Mouse (Mus musculus) cerebellum, adult 18-20 months (tissue): ENCODE results near the gene Tmem52.
"Not testable (repeated sequence)": the region's sequence is repeated elsewhere in the genome, so short reads cannot be mapped to it uniquely, and the experiment has no call there.

ENCODE experiments used
- DNase-seq, 2 experiments: peaks; one replicate each; pipeline ENCODE4 v3.0.0; 2021

Gene Tmem52

GRCm38 (mm10) chr4:155472716-155473290 lies 3.9 kb downstream of the Tmem52 start:
- DNase-seq: peak; percentile 77 to 79

- DNase-seq: peak; percentile 79
These were observed 4.4 kb downstream of the Tmem52 start for GRCm38 (mm10) chr4:155473319-155473718.

GRCm38 (mm10) chr4:155473796-155474195 lies 4.9 kb downstream of the Tmem52 start:
- DNase-seq: not testable (repeated sequence)

- peak; percentile 70 to 88 for DNase-seq
These were observed 12.6 kb downstream of the Tmem52 start for GRCm38 (mm10) chr4:155481381-155482124.

GRCm38 (mm10) chr4:155482125-155482480 lies 13.2 kb downstream of the Tmem52 start:
- no peak for DNase-seq

- no peak for DNase-seq
These were observed 14.0 kb downstream of the Tmem52 start for GRCm38 (mm10) chr4:155482733-155483540.

GRCm38 (mm10) chr4:155485521-155485920 lies 16.6 kb downstream of the Tmem52 start:
- no peak for DNase-seq

- no peak for DNase-seq
These were observed 18.8 kb downstream of the Tmem52 start for GRCm38 (mm10) chr4:155487746-155488145.

- no peak for DNase-seq
These were observed 19.5 kb downstream of the Tmem52 start for GRCm38 (mm10) chr4:155488232-155489025.

- no peak for DNase-seq
These were observed 20.4 kb downstream of the Tmem52 start for GRCm38 (mm10) chr4:155489101-155489970.

GRCm38 (mm10) chr4:155490456-155490855 lies 21.5 kb downstream of the Tmem52 start:
- no peak for DNase-seq

GRCm38 (mm10) chr4:155490990-155491504 lies 22.1 kb downstream of the Tmem52 start, which contains the start of gene Gnb1:
Gene Gnb1 (plus strand): TSS chr4:155491361.
- DNase-seq: peak; percentile 91 to 99

- DNase-seq: no peak
These were observed 22.7 kb downstream of the Tmem52 start for GRCm38 (mm10) chr4:155491529-155492130.

GRCm38 (mm10) chr4:155492131-155492633 lies 23.3 kb downstream of the Tmem52 start:
- peak; percentile 56 to 72 for DNase-seq

GRCm38 (mm10) chr4:155494891-155495290 lies 26.0 kb downstream of the Tmem52 start:
- no peak for DNase-seq

GRCm38 (mm10) chr4:155497963-155498362 lies 29.0 kb downstream of the Tmem52 start:
- DNase-seq: no peak

GRCm38 (mm10) chr4:155501126-155501525 lies 32.2 kb downstream of the Tmem52 start:
- DNase-seq: peak; percentile 62 to 66

- DNase-seq: no peak
These were observed 36.2 kb downstream of the Tmem52 start for GRCm38 (mm10) chr4:155505067-155505466.

GRCm38 (mm10) chr4:155505671-155506295 lies 36.9 kb downstream of the Tmem52 start:
- no peak for DNase-seq

GRCm38 (mm10) chr4:155508614-155509013 lies 39.7 kb downstream of the Tmem52 start:
- no peak for DNase-seq
